In the genomic region with DNA sequence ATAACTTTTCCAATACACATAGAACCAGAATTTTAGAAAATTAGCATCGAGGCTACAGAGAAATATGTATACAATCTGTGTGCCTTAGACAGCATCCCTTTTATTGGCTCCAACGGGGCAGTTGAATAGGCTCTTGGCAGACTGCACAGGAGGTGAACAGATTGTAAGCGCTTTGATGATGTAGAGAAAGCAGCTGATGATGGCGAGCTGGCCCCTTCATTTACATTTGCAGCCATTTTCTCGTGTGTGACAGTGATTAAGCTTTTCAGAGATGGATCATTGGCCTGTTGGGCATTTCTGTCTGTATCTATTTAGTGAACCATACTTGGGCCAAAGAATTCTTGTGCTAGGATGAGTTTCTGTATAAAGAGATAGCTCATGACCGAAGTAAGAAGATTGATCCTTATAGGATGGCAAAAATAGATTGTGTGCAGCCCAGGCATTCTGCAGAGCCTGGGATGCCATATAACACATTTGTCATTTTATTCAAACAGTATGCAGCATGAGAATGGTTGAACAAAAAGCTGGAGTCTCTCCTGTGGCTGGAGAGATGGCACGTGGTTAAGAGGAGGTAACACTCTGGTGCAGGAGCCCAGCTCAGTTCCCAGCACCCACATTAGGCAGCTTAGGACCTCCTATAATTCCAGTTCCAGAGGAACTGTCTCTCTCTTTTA, we compare ENCODE assay signal across 12 mouse cellular contexts.
A peak's percentile ranks its signal among the peaks of the same experiment; 100 is the strongest.
DNase-seq lines count a peak whose midpoint lies in the region; ATAC-seq and TF ChIP-seq lines count a peak whose summit lies in the region.
"Had no signal": no experiment of that assay in that cellular context is flagged by ENCODE, and none has a peak within 500 bp of the region (broad histone marks: within the 10 kb centered on the region; RNA-seq: fewer than 3 reads in every experiment).

No protein-coding gene starts in this region.

- no peaks in the 10 kb centered on the region for H3K27me3 ChIP-seq in forebrain, embryonic 12.5 days
- H3K27me3 ChIP-seq in forebrain, embryonic 10.5 days (ENCODE audit: poor library complexity, severe bottlenecking): no peaks in the 10 kb centered on the region
- no peaks in the 10 kb centered on the region for H3K27me3 ChIP-seq in midbrain, embryonic 13.5 days
- no peaks in the 10 kb centered on the region for H3K27me3 ChIP-seq in midbrain, embryonic 10.5 days (ENCODE audit: low read depth, poor library complexity, severe bottlenecking)
- H3K27me3 ChIP-seq in forebrain, postnatal 0 days (ENCODE audit: insufficient read depth, low read length): no peaks in the 10 kb centered on the region
- no peaks in the 10 kb centered on the region for H3K27me3 ChIP-seq in neural tube, embryonic 14.5 days (ENCODE audit: control insufficient read depth, insufficient read depth, low read length)

- no peak overlapping the region for H3K4me3 ChIP-seq in forebrain, embryonic 12.5 days (replicated peaks)
- no peak overlapping the region for H3K4me3 ChIP-seq in forebrain, embryonic 10.5 days
- no peak overlapping the region for H3K4me3 ChIP-seq in midbrain, embryonic 13.5 days (replicated peaks)
- H3K4me3 ChIP-seq in midbrain, embryonic 10.5 days: no peak overlapping the region
- H3K4me3 ChIP-seq in forebrain, postnatal 0 days (ENCODE audit: low read depth, low read length): no peak overlapping the region
- H3K4me3 ChIP-seq in neural tube, embryonic 14.5 days (ENCODE audit: low read depth, low read length): no peak overlapping the region
- H3K4me3 ChIP-seq: heart, embryonic 10.5 days had no signal

- H3K27ac ChIP-seq in forebrain, embryonic 12.5 days: peak overlapping the region; percentile 31; the same call in 1 of the 2 replicates
- H3K27ac ChIP-seq in forebrain, embryonic 10.5 days: no peak overlapping the region
- H3K27ac ChIP-seq in midbrain, embryonic 13.5 days: 0 out of 2 replicates have a peak overlapping the region, but pooled peaks have one; percentile 2
- H3K27ac ChIP-seq in midbrain, embryonic 10.5 days (replicated peaks): no peak overlapping the region
- H3K27ac ChIP-seq in forebrain, postnatal 0 days (ENCODE audit: low read depth, low read length): peak overlapping the region; percentile 9; the same call in 1 of the 2 replicates
- H3K27ac ChIP-seq in neural tube, embryonic 14.5 days (ENCODE audit: low read depth, low read length): peak overlapping the region; percentile 44; the same call in 1 of the 2 replicates
- H3K27ac ChIP-seq: heart, embryonic 10.5 days; stomach, postnatal 0 days had no signal

- no peak overlapping the region for H3K4me2 ChIP-seq in forebrain, embryonic 12.5 days
- no peak overlapping the region for H3K4me2 ChIP-seq in midbrain, embryonic 13.5 days (replicated peaks)
- H3K4me2 ChIP-seq in forebrain, postnatal 0 days (ENCODE audit: low read depth): no peak overlapping the region
- H3K4me2 ChIP-seq in neural tube, embryonic 14.5 days (ENCODE audit: low read depth, low read length): no peak overlapping the region
- H3K4me2 ChIP-seq: liver, embryonic 11.5 days had no signal

- no peaks in the 10 kb centered on the region for H3K36me3 ChIP-seq in forebrain, embryonic 12.5 days (replicated peaks)
- no peaks in the 10 kb centered on the region for H3K36me3 ChIP-seq in forebrain, embryonic 10.5 days (replicated peaks)
- H3K36me3 ChIP-seq in midbrain, embryonic 13.5 days: no peaks in the 10 kb centered on the region
- no peaks in the 10 kb centered on the region for H3K36me3 ChIP-seq in midbrain, embryonic 10.5 days
- no peaks in the 10 kb centered on the region for H3K36me3 ChIP-seq in forebrain, postnatal 0 days (ENCODE audit: insufficient read depth)
- H3K36me3 ChIP-seq in neural tube, embryonic 14.5 days (ENCODE audit: control insufficient read depth, insufficient read depth, low read length): no peaks in the 10 kb centered on the region
- H3K36me3 ChIP-seq: heart, embryonic 10.5 days had no signal

- DNase-seq in forebrain, embryonic 10.5 days (ENCODE audit: extremely low spot score, low spot score): no peak
- DNase-seq in midbrain, embryonic 10.5 days (ENCODE audit: low spot score): no peak
- peak; percentile 83 for DNase-seq in forebrain, postnatal 0 days
- DNase-seq in adrenal gland, adult (ENCODE audit: inconsistent age in 2 of 2, low spot score in 1 of 2): no peak
- DNase-seq in ovary, postnatal 14 days (ENCODE audit: low spot score): no peak
- DNase-seq: lung, postnatal 4 days had no signal

- ATAC-seq in forebrain, embryonic 12.5 days (ENCODE audit: low FRiP score): 0 out of 2 replicates have a peak, but pooled peaks have one; percentile 51
- ATAC-seq in midbrain, embryonic 13.5 days: no peak
- peak; percentile 91 for ATAC-seq in forebrain, postnatal 0 days
- peak; percentile 77; the same call in 1 of the 2 replicates for ATAC-seq in neural tube, embryonic 14.5 days (ENCODE audit: low read depth)

- H3K9me3 ChIP-seq in forebrain, embryonic 12.5 days: peaks cover 5% of the 10 kb centered on the region; the same call in 1 of the 2 replicates
- peaks cover 8% of the 10 kb centered on the region; the same call in 1 of the 2 replicates for H3K9me3 ChIP-seq in forebrain, embryonic 10.5 days
- no peaks in the 10 kb centered on the region for H3K9me3 ChIP-seq in midbrain, embryonic 13.5 days
- H3K9me3 ChIP-seq in midbrain, embryonic 10.5 days (replicated peaks): peaks cover 4% of the 10 kb centered on the region; the same call in 1 of the 2 replicates
- no peaks in the 10 kb centered on the region for H3K9me3 ChIP-seq in forebrain, postnatal 0 days (ENCODE audit: low read length)
- H3K9me3 ChIP-seq in neural tube, embryonic 14.5 days (ENCODE audit: control insufficient read depth, low read length): no peaks in the 10 kb centered on the region
- H3K9me3 ChIP-seq: heart, embryonic 10.5 days had no signal

- no peak for TF ChIP-seq CTCF in forebrain, postnatal 0 days (IDR thresholded peaks at IDR 0.05; ENCODE audit: low read depth)

- WGBS in forebrain, embryonic 12.5 days: 51% methylated on average over 7 of the region's 7 CpGs
- 81% methylated on average over 7 of the region's 7 CpGs for WGBS in forebrain, embryonic 10.5 days
- 52% methylated on average over 7 of the region's 7 CpGs for WGBS in midbrain, embryonic 13.5 days
- 75% methylated on average over 7 of the region's 7 CpGs for WGBS in midbrain, embryonic 10.5 days
- 28% methylated on average over 7 of the region's 7 CpGs for WGBS in forebrain, postnatal 0 days
- 36% methylated on average over 7 of the region's 7 CpGs for WGBS in neural tube, embryonic 14.5 days

- H3K9ac ChIP-seq in forebrain, embryonic 12.5 days: no peak overlapping the region
- H3K9ac ChIP-seq in midbrain, embryonic 13.5 days (replicated peaks): no peak overlapping the region
- no peak overlapping the region for H3K9ac ChIP-seq in forebrain, postnatal 0 days
- H3K9ac ChIP-seq in neural tube, embryonic 14.5 days (replicated peaks; ENCODE audit: low read depth, low read length): no peak overlapping the region

- peaks cover 6% of the 10 kb centered on the region for H3K4me1 ChIP-seq in forebrain, embryonic 12.5 days
- peaks cover 8% of the 10 kb centered on the region for H3K4me1 ChIP-seq in forebrain, embryonic 10.5 days
- 0 out of 2 replicates have a peak, but pooled peaks cover 5% of the 10 kb centered on the region for H3K4me1 ChIP-seq in midbrain, embryonic 13.5 days (replicated peaks)
- no peaks in the 10 kb centered on the region; the same call in 1 of the 2 replicates for H3K4me1 ChIP-seq in midbrain, embryonic 10.5 days
- H3K4me1 ChIP-seq in forebrain, postnatal 0 days (ENCODE audit: insufficient read depth): no peaks in the 10 kb centered on the region
- peaks cover 11% of the 10 kb centered on the region; the same call in 1 of the 2 replicates for H3K4me1 ChIP-seq in neural tube, embryonic 14.5 days (ENCODE audit: control insufficient read depth, insufficient read depth, low read length)
- H3K4me1 ChIP-seq: heart, embryonic 10.5 days had no signal

Comparison
In these comparisons a context has a peak if more than half of its experiments do, and no peak if none do; other contexts are left out.
1. H3K27ac ChIP-seq: peak in forebrain, embryonic 12.5 days (single experiment), midbrain, embryonic 13.5 days (single experiment), forebrain, postnatal 0 days (single experiment) and neural tube, embryonic 14.5 days (single experiment); none in forebrain, embryonic 10.5 days (single experiment) and midbrain, embryonic 10.5 days (single experiment).